Mouse (Mus musculus) liver, embryonic 12.5 days (tissue): ENCODE measurements around the gene Wdr61. TPM values are rescaled to one million over a fixed set of nuclear protein-coding genes. Genes with fewer than 3 reads are reported as not detected.

Experiments
- ATAC-seq: fragments of 200-750 bp; cut with Nextera tagmentation; 2 replicates; pipeline ENCODE4 v1.8.0; 2017; ENCODE audit warnings: moderate number of reproducible peaks, mild to moderate bottlenecking, moderate library complexity
- H3K27ac ChIP-seq: fragments of 300-500 bp; sonication (generic); 2 replicates; pipeline ENCODE4 v1.5.1; 2016; ENCODE audit warnings: mild to moderate bottlenecking
- H3K27me3 ChIP-seq: fragments of 300-500 bp; sonication (generic); replicated peaks from 2 replicates; pipeline ENCODE4 v1.6.1; 2016; ENCODE audit warnings: mild to moderate bottlenecking, moderate library complexity
- H3K36me3 ChIP-seq: fragments of 300-500 bp; sonication (generic); 2 replicates; pipeline ENCODE4 v1.6.1; 2016; ENCODE audit warnings: mild to moderate bottlenecking, moderate library complexity
- H3K4me1 ChIP-seq: fragments of 300-500 bp; sonication (generic); 2 replicates; pipeline ENCODE4 v1.6.1; 2016
- H3K4me2 ChIP-seq: fragments of 300-500 bp; sonication (generic); 2 replicates; pipeline ENCODE4 v1.6.1; 2016; ENCODE audit warnings: mild to moderate bottlenecking, moderate library complexity
- H3K4me3 ChIP-seq: fragments of 300-500 bp; sonication (generic); 2 replicates; pipeline ENCODE4 v1.5.1; 2016; ENCODE audit warnings: mild to moderate bottlenecking, moderate library complexity
- H3K9ac ChIP-seq: fragments of 300-500 bp; sonication (generic); 2 replicates; pipeline ENCODE4 v1.6.1; 2016; ENCODE audit warnings: mild to moderate bottlenecking, moderate library complexity
- H3K9me3 ChIP-seq: fragments of 300-500 bp; sonication (generic); replicated peaks from 2 replicates; pipeline ENCODE4 v1.6.1; 2016; ENCODE audit warnings: mild to moderate bottlenecking, moderate library complexity
- WGBS: fragments of 180-500 bp; shearing (Covaris S2); methylation state at CpG from one replicate; pipeline ENCODE4 v1.1.7; 2016; ENCODE audit not compliant: insufficient replicate concordance; 5-methylcytosine and 5-hydroxymethylcytosine counted together
- microRNA-seq: library from miRNA; unstranded; fragments of <30 nt; microRNA quantifications from one replicate; pipeline ENCODE4, GENCODE M21; 2017
- polyA plus RNA-seq: library from polyadenylated mRNA; unstranded; fragments of >200 nt; fragmentation: Nextera tagmentation; extraction: Ambion mirVana; gene quantifications from 2 replicates; pipeline ENCODE4 v1.2.1, GENCODE M21; 2016

Gene Wdr61
- polyA plus RNA-seq, 1 experiment from 2014 or later: 124 TPM

GRCm38 (mm10) chr9:54666116-54666515, 68.2 kb downstream of the Wdr61 start:
- H3K4me2 ChIP-seq: no peak overlapping the region
- H3K27ac ChIP-seq: no peak overlapping the region
- no peaks in the 10 kb centered on the region for H3K36me3 ChIP-seq
- ATAC-seq: no peak
- no peak overlapping the region for H3K4me3 ChIP-seq
- 81% methylated on average over 3 of the region's 3 CpGs for WGBS
- H3K4me1 ChIP-seq: no peaks in the 10 kb centered on the region
- no peak overlapping the region for H3K9ac ChIP-seq
- H3K9me3 ChIP-seq: 0 out of 2 replicates have a peak, but pooled peaks cover 3% of the 10 kb centered on the region
- no peaks in the 10 kb centered on the region; the same call in 1 of the 2 replicates for H3K27me3 ChIP-seq

Small RNA genes within 50 kb of the gene (microRNA-seq; reads per million reads assigned to microRNA genes)
- not detected for gene Mir5710

Other genes with a start within 250 kb of the Wdr61 start
- gene Dmxl2, start 232.9 kb downstream of the Wdr61 start, polyA plus RNA-seq: 1.9 and 2.0 TPM in 2 replicates
- not detected in 2 replicates for gene Sh2d7, start 195.5 kb downstream of the Wdr61 start, polyA plus RNA-seq
- 2.6 and 2.7 TPM in 2 replicates for gene Cib2, start 174.3 kb downstream of the Wdr61 start, polyA plus RNA-seq
- gene Idh3a, start 148.2 kb downstream of the Wdr61 start, polyA plus RNA-seq: 142 and 150 TPM in 2 replicates
- gene Acsbg1, start 72.6 kb downstream of the Wdr61 start, polyA plus RNA-seq: 0.24 and 0.30 TPM in 2 replicates
- 24.3 and 26.5 TPM in 2 replicates for gene Dnaja4, start 35.6 kb downstream of the Wdr61 start, polyA plus RNA-seq
- 7.5 and 10.8 TPM in 2 replicates for gene Crabp1, start 30.2 kb upstream of the Wdr61 start, polyA plus RNA-seq
- 17.9 and 18.2 TPM in 2 replicates for gene Ireb2, start 129.3 kb upstream of the Wdr61 start, polyA plus RNA-seq
- 1.8 TPM in 2 replicates for gene Hykk, start 182.8 kb upstream of the Wdr61 start, polyA plus RNA-seq
- gene Psma4, start 216.3 kb upstream of the Wdr61 start, polyA plus RNA-seq: 211 and 216 TPM in 2 replicates
- gene AY074887, start 216.5 kb upstream of the Wdr61 start, polyA plus RNA-seq: 0.48 and 0.61 TPM in 2 replicates
- 0.06 and 0.20 TPM in 2 replicates for gene Chrna5, start 246.4 kb upstream of the Wdr61 start, polyA plus RNA-seq